Mouse (Mus musculus): ENCODE measurements around the gene Tmem132c. TPM values are rescaled to one million over a fixed set of nuclear protein-coding genes. Genes with fewer than 3 reads are reported as not detected.

Tmem132c gene
- total RNA-seq, 2 experiments from 2014 or later: not detected

DNA sequence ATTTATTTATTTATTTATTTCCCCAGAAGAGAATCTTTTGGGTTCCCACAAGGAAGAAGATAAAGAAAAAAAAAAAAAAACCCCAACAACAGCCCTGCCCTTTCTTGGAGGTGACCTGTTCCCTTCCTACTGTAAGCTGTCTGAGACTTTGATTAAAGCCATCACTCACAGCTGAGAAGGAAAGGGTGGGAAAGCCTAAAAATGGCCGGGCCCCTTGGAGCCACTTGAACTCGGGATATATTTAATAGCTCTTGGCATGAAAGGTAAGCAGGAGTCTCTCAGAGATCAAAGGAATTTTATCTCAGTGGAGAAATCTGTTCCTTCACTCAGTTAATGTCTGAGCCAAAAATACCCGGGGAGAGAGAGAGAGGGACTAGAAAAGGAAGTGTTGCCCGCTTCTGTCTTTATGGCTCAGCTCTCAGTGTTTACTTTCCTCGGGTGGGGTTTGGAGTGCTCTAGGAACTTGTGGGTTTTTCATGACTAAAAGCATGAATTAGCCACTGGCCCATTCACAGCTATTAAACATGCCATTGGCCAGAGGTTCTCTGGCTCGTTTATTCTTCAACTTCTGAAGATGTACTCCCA is 41.0 kb downstream of the Tmem132c start:
- ATAC-seq (replicated peaks; ENCODE audit: poor library complexity, severe bottlenecking): no peak

DNA sequence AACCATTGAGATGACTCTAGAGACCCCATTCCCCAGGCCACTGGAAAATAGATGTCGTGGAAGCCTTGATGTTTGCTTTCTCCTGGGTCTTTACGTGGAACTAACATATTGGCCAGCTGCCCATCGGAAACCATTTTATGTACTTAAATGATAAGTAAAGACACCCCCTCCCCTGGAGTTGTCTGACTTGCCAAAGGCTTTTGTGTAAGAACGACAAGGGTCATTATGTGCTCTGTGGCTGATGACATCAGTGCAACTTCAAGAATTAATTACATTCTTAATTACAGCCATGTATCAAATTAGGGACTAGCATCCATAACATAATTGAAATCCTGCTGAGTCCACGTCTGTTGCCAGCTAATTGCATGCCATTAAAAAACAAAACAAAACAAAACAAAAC is 45.3 kb downstream of the Tmem132c start:
- ATAC-seq (replicated peaks; ENCODE audit: poor library complexity, severe bottlenecking): no peak

DNA sequence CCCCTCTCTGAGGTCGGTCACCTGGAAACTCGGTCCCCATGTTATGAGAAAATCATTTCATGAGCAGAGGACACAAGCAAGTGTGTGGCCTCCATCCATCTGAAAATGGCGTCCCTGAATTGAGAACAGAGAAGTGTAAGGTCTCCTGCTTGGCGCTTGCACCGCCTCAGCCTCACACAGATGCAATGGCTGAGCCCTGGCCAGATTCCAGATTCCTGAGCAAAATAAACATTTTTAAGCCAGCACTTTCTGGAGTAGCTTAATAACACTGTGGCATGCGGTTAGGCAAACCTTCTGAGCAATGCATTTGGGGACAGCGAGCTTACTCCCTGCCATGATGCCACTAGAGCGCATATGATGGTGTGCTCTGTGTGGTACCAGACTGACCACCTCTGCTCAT is 48.1 kb downstream of the Tmem132c start:
- no peak for ATAC-seq (replicated peaks; ENCODE audit: poor library complexity, severe bottlenecking)

DNA sequence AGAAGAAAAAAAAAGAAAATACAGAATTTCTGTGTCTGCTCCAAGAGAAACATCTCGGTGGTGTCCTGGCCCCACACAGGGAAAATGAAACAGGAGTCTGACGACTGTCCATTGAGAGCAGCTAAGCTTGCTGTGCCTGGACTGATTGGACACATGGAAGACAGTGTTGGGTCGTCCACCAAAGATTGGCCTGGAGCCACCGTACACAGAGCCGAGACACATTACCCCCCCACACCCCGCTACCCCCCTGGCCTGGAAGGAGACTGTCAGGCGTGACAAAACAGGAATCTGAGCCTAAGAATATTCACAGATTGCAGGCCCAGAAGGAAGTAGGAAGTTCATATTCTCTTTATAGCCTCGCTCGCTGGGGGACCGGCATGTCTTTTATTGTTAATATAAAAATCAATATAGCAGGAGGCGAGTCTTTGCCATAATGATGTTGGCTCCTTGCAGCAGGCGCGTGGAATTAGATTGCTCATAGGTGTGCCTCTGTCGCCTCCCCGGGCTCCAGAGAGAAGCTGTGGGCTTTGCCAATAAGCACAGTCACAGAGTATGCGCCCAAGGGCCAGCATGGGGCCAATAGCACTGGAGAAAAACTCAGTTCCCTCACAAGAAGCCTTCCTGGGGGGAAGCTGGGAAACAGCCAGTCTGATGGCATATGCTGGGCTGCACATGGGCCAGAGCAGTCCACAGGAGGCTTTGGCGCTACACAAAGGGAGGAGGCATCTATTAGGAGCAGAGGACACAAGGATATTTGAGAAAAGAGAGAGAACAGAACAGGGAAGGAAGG is 49.0 kb downstream of the Tmem132c start:
- no peak for ATAC-seq (replicated peaks; ENCODE audit: poor library complexity, severe bottlenecking)

DNA sequence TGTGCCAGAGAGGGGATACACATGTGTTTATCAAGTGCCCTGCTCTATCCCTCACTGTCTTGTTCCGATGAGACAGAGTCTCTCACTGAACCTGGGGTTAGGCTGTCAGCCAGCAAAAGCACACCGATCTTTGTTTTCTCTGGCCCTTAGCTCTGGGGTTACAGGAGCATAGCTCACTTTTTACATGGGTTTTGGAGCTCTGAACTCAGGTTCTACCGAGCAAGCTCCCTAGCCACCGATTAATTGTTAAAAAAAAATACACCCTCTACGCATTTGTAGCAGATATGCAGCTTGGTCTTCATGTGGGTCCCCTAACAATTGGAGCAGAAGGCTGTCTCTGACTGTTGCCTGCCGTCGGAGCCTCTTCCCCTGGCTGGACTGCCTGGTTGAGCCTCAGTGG is 50.0 kb downstream of the Tmem132c start:
- ATAC-seq (replicated peaks; ENCODE audit: poor library complexity, severe bottlenecking): no peak

DNA sequence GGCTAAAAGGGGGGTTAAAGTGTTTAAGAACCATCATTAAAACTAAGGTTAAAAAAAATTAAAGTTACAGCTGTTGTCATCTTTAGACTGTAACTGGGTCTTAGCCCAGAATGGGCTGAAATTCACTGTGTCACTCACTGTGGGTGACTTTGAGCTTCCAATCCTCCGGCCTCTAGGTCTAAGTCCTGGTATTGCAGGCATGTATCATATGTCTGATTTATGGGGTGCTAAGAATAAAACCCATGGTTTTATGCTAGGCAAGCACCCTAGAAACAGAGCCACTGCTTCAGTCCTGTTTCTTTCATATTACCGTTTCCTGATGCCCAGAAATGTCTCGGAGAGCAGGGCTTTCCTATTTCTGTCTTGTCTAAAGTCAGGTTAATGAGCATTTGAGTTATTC is 52.1 kb downstream of the Tmem132c start:
- no peak for ATAC-seq (replicated peaks; ENCODE audit: poor library complexity, severe bottlenecking)

DNA sequence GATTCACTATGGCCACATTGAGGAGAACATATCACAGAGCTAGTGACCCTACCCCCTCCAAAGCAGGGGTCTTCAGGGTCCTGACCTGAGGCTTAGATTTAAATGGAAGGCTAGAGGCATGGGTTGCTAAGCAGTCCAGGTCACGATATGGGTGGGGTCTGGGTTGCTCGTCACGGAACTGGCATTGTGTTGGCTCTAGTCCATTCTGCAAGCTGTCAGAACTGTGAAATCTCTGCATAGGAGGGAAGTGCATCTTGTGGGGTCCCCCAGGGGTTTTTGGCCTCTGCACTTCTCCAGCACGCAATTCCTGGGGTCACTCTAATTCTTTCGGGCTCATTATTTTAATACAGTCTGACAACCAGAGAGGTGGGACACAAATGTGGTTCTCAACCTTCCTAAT is 55.9 kb downstream of the Tmem132c start:
- ATAC-seq (replicated peaks; ENCODE audit: poor library complexity, severe bottlenecking): no peak

DNA sequence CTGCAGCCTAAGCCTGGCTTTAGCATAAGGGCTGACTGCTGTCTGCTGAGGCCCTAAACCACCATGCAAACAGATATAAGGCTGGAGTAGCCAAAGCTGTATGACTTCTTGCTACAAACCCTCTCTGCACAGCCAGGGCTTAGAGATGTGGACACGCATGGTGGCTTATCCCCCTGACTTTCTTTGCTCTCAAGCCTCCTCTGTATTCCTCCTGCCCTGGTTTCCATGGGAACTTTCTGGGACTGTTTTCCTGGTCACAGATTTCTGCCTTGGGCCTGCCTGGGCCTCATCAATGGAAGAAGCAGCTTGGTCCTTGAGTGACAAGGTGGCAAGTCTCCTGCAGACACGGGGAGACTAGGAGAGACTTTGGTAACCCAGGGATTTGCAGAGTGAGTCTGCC is 56.5 kb downstream of the Tmem132c start:
- no peak for ATAC-seq (replicated peaks; ENCODE audit: poor library complexity, severe bottlenecking)

DNA sequence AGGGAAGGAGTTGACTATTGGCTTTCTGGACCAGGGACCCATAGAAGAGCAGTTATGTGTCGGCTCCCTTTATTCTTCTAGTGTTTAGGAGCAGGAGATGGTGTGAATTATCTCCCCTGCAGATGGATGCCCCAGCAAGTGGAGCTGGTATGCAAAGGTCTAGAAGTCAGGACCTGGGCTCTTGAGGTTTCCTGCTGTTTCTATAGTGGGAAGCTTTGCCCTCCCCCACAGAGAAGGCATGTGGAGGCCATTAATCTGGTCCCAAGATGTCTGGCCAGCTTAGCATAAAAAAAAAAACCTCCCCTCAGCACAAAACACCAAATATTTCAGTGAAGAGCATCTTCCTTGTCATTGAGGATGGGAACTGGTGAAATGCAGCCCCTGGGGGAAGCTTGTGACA is 57.4 kb downstream of the Tmem132c start:
- no peak for ATAC-seq (replicated peaks; ENCODE audit: poor library complexity, severe bottlenecking)

DNA sequence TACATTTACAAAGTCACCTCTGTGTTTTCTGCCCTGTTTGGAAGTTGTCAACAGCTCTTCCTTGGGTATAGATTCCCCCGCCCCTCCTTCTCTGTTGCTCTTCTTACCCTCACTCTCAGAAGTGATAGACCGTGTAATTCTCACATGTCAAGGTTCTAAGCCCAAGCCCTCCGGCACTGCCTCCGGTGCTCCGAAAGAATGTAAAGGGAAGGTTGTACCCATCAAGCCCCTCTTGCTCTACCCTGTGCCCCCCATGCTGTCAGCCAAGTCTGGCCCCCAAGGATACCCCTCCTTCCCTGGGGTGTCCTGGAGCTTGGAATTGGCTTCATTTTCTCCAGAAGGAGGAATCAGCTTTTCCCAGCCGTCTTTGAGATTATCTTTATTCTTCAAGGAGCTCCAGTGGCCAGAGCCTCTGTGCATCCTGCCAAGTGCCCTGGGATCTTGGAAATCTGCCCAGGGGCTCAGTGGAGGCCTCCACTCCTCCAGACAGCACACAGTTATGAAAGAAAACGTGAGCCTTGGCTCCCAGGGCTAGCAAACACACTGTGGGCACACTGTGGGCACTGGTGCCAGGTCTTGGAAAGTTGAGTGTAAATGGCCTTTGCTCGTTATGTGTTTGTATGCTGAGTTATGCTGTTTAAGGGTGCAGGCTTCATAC is 59.1 kb downstream of the Tmem132c start:
- ATAC-seq (replicated peaks; ENCODE audit: poor library complexity, severe bottlenecking): no peak

DNA sequence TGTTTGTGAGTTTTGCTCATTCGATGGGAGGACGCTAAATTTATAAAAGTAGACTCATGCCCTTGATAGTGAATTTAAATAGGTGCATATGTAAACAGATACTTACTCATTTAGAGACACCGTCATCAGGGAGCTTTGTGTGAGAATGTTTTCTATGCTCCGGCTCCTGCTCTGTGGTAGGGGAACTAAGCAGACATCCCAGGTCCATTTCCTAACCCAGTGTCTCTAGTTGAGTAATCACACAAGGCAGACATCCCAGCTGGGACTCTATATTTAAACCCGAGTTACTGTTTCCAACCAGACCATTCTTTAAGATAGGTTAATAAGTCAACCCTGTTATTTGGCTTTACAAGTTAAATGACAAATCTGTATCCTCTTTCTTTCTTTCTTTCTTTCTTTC is 63.7 kb downstream of the Tmem132c start:
- no peak for ATAC-seq (replicated peaks; ENCODE audit: poor library complexity, severe bottlenecking)

DNA sequence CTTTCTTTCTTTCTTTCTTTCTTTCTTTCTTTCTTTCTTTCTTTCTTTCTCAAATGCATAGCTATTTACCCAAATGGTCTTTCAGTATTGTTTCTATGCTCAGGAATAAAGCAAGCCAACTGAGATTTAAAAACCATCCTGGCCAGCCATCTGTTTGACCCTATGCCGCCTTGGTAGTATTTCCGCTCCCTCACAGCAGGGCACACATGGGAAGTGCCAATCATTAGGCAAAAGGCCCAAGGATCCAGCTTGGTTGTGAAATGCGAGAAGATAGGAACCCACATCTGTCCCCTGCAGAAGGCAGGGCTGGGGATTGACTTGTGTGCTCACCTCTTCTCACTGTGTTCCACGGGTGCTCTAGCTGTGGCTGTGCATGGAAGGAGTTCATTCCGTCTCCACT is 64.1 kb downstream of the Tmem132c start:
- no peak for ATAC-seq (replicated peaks; ENCODE audit: poor library complexity, severe bottlenecking)

DNA sequence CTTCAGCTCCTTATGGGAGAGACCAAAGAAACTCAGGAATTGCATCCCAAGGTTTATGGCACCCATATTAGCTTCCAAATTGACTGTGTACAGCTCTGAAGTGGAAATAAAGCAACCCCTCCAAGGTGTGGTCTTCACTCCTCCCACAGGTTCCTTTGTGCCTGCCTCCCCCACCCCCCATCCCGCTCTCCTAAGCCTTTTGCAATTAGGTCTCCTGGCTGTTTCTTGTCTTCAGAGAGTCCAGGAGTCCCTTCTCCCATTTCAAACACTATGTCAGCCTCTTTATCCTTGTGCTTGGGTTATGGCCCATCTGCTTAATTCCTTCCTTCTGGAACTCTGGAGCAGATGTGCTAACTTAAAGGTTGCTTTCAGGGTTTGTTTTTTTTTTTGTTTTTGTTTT is 65.1 kb downstream of the Tmem132c start:
- no peak for ATAC-seq (replicated peaks; ENCODE audit: poor library complexity, severe bottlenecking)

DNA sequence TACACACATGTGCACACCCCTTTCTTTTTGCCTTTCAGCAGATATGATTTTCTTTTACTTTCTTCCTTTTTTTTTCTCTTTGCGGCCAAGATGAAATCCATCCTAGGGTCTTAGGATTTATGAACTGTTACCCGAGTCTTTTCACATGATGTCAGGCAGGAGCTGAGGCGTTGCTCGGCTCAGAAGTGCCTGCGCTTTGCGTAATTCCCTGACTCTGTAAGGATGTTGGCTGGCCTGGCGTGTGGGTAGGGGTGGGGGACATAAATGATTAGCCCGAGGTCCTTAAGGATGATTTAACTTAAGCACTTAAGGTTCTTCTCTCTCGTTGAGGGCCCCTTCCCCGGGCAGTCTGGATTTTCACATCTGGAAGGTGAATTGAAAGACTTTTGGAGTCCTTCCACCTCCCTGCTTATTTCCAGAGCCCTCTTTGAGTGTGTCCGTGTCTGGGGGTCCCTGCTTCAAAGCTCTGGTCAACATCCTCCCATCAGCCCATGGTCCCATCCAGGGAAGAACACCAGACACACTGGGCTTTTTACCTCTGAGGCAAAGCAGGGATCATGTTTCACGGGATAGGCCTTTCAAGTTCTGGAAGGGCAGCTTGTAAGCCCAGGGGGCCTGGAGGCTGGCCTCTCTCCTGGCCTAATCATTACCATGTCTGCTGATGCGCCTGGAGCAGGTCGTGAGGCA is 68.9 kb downstream of the Tmem132c start:
- ATAC-seq (replicated peaks; ENCODE audit: poor library complexity, severe bottlenecking): no peak

DNA sequence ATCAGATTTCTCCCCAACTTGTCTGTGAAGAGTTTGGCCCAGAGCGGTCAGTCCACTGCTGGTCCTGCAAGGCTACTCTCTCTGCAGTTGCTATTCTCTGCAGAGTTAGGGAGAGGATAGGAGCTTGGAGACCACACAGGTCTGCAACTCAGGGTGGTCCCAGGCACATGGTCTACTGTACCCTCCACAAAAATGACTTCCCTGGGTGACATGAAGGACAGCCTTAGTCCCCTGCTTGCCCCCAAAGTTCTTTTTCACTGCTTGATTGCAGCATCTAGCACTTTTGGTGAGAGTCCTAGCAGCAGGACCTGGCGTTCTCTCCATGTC is 69.4 kb downstream of the Tmem132c start:
- ATAC-seq (replicated peaks; ENCODE audit: poor library complexity, severe bottlenecking): no peak

DNA sequence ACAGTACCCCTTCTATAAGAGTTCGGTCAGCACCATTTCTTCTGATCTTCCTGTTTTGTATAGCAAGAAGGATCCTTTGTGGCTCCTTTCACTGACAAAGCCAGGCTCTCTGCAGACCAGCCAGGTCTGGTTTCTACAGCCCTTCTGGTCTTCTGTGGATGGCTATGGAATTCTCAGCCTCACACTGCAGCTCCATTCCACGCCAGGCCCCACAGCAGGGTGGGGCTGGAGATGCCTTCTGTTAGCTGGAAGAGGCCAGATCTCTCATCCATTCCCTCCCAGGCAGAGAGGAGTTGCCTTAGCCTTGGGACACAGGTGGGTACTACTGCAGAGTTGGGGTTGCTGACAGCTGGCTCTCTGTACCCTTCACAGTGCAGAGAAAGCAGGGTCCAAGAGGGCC is 72.0 kb downstream of the Tmem132c start:
- ATAC-seq (replicated peaks; ENCODE audit: poor library complexity, severe bottlenecking): no peak

DNA sequence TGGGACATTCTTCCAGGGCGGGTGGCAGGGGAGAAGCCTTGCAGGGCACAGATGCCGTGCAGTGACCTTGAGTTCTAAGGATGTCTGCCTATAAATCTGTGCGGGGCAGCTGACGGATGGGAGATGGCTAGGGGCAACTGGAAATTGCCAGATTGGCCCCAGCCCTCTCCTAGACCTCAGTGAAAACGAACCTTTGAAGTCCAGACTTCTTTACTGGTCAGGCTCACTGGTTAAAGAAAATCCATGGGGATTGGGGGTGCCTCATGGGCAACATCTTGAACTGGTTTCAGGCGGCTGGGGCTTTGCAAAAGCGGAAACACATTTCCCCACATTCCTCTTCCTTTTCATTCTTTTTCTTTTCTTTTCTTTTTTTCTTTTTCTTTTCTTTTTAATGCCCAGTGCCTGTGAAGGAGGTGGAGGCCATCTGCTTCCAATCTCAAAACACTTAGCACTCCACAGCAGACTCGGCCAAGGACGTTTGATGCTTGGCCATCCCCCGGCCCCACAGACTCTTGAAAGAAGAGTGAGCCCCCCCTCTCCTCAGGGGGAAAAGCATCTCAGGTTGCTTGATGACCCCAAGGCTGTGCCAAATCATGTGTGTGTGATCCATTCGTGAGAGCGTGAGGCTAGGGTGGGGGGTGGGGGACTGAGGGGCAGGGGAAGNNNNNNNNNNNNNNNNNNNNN is 77.6 kb downstream of the Tmem132c start:
- no peak for ATAC-seq (replicated peaks; ENCODE audit: poor library complexity, severe bottlenecking)

DNA sequence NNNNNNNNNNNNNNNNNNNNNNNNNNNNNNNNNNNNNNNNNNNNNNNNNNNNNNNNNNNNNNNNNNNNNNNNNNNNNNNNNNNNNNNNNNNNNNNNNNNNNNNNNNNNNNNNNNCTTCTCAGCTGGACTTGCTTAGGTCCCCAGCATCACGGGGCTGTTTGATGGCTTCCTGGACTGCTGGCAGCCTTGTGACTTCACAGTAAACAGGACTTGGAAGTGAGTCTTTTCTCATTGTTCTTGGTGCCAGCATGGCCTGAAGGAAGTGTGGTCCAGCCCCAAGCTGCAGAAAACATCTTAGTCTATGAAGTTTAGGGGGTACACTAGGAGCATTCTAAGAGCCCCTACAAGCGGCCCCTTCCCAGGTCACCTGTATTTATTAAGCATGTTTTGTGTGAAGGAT is 83.0 kb downstream of the Tmem132c start:
- no peak for ATAC-seq (replicated peaks; ENCODE audit: poor library complexity, severe bottlenecking)

DNA sequence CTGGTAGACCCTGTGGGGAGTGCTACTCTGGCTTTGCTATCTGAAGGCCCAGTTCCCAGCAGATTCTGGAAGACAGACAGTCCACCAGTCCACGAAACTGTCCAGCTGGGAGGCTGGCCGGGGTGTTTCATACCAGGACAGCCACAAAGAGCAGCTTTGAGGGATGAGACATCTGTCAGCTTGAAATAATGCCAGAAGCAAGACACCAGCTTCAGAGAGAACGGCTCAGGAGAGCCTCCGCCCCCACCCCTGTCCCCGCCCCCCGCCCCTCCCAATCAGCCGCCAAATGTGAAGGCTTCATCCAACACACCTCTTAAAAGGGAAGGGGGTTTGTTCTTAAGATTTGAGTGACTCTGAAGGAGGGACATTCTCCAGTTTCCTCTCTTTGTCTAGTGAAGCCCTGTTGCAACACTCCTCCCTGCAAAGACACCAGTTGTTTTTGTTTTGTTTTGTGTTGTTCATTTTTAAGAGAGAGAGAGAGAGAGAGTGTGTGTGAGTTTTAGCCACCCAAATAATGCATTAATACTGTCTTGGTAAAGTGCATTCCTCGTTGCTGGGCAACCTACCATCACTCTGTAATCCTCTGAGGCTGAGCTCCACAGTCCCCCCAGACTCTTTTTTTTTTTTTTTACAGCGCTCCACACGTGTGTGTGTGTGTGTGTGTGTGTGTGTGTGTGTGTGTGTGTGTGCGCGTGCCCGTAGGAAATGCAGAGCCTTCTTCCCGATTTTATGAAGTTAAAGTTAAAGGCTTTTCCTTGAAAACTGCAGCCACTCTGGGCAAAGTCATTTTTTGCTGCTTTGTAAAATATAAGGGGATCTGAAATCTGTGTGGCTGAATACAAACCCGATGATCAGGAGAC is 94.7 kb downstream of the Tmem132c start:
- no peak for ATAC-seq (replicated peaks; ENCODE audit: poor library complexity, severe bottlenecking)

DNA sequence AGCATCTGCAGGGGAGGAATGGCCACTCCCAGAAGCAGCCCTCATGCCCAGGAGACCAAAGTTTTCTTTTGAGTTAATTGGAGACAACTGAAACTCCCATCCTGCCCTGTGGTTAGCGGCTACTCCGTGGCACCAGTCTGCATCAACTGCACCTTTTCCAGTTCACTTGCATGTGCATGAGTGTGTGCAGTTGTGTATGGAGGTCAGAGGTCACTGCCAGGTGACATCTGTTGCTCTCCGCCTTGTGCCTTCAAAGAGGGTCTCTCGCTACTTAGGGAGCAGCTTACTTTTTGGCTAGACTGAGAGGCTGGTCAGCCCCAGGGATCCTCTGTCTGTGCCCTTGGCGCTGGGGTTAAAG is 95.3 kb downstream of the Tmem132c start:
- no peak for ATAC-seq (replicated peaks; ENCODE audit: poor library complexity, severe bottlenecking)

Measured in granulocyte monocyte progenitor cell, adult 5-6 weeks (primary cell).